Mouse (Mus musculus) intestine, embryonic 16.5 days (tissue): ENCODE data around the gene Rbpjl. TPM values are rescaled to one million over a fixed set of nuclear protein-coding genes. Genes with fewer than 3 reads are reported as not detected.

ENCODE experiments used
- ATAC-seq: fragments of 200-750 bp; cut with Nextera tagmentation; 2 replicates; pipeline ENCODE4 v1.8.0; 2017; ENCODE audit warnings: moderate TSS enrichment, moderate library complexity
- H3K27ac ChIP-seq: fragments of 300-500 bp; sonication (generic); 2 replicates; pipeline ENCODE4 v1.5.1; 2014; ENCODE audit warnings: mild to moderate bottlenecking, low read length
- H3K27me3 ChIP-seq: fragments of 300-500 bp; sonication (generic); replicated peaks from 2 replicates; pipeline ENCODE4 v1.6.1; 2014; ENCODE audit warnings: low read length, control low read depth, mixed read lengths; ENCODE audit not compliant: control insufficient read depth, insufficient read depth
- H3K36me3 ChIP-seq: fragments of 300-500 bp; sonication (generic); 2 replicates; pipeline ENCODE4 v1.6.1; 2014; ENCODE audit warnings: low read length, control low read depth; ENCODE audit not compliant: control insufficient read depth, insufficient read depth
- H3K4me1 ChIP-seq: fragments of 300-500 bp; sonication (generic); 2 replicates; pipeline ENCODE4 v1.6.1; 2014; ENCODE audit warnings: low read length, control low read depth, mixed read lengths; ENCODE audit not compliant: control insufficient read depth, insufficient read depth
- H3K4me2 ChIP-seq: fragments of 300-500 bp; sonication (generic); 2 replicates; pipeline ENCODE4 v1.6.1; 2014; ENCODE audit warnings: low read depth, low read length, control low read depth
- H3K4me3 ChIP-seq: fragments of 300-500 bp; sonication (generic); 2 replicates; pipeline ENCODE4 v1.5.1; 2014; ENCODE audit warnings: mild to moderate bottlenecking, low read length
- H3K9ac ChIP-seq: fragments of 300-500 bp; sonication (generic); 2 replicates; pipeline ENCODE4 v1.6.1; 2014; ENCODE audit warnings: low read depth, low read length
- H3K9me3 ChIP-seq: fragments of 300-500 bp; sonication (generic); 2 replicates; pipeline ENCODE4 v1.6.1; 2016; ENCODE audit warnings: low read length, control low read depth; ENCODE audit not compliant: control insufficient read depth
- WGBS: fragments of 180-500 bp; shearing (Covaris S2); extraction: QIAGEN DNeasy Blood & Tissue Kit; methylation state at CpG from one replicate; pipeline ENCODE4 v1.1.7; 2014; 5-methylcytosine and 5-hydroxymethylcytosine counted together
- polyA plus RNA-seq: library from polyadenylated mRNA; unstranded; fragments of >200 nt; fragmentation: Nextera tagmentation; extraction: Ambion mirVana; gene quantifications from 2 replicates; pipeline ENCODE4 v1.2.1, GENCODE M21; 2015

Rbpjl gene
- polyA plus RNA-seq, 1 experiment from 2014 or later = 25.1 TPM

DNA sequence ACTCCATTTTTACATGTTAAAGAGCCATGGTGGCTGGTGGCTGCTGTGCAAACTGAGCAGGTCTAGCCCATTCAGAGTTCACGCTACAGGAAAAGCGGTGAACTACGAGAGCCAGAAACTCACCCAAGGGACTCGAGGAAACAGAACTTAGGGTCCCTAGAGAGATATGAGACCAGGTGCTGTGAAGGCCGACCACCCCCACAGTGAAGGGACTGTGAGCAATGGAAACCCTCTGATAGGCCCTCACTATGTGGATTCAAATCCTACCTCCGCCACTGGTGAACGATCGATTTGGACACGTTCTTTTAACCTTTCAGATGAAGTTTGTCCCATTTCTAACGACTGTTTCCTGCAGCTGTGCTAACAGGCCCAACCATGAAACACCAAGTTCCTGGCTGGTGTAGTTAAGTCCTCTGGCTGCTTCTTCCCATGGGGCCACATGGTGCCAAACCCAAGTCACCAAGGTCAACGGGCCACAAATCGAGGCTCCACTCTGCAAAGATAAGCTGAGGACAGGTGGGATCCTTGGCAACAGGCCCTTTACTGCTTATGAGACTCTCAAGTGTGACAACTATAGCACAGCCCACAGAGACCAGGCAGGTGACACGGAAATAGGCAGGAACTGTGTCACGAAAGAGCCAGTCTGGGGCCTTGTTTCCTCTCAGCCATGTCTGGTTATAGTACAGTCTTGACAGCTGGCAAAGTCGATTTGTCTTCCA is 19.9 kb downstream of the Rbpjl start:
- 78% methylated on average over 15 of the region's 15 CpGs for WGBS
- H3K27ac ChIP-seq = peak overlapping the region; percentile 55
- no peak overlapping the region for H3K9ac ChIP-seq
- no peak overlapping the region for H3K4me2 ChIP-seq
- no peaks in the 10 kb centered on the region for H3K27me3 ChIP-seq
- peaks cover 12% of the 10 kb centered on the region for H3K36me3 ChIP-seq
- H3K4me3 ChIP-seq = no peak overlapping the region
- peak; percentile 83 for ATAC-seq
- no peaks in the 10 kb centered on the region for H3K9me3 ChIP-seq
- peaks cover 4% of the 10 kb centered on the region for H3K4me1 ChIP-seq

DNA sequence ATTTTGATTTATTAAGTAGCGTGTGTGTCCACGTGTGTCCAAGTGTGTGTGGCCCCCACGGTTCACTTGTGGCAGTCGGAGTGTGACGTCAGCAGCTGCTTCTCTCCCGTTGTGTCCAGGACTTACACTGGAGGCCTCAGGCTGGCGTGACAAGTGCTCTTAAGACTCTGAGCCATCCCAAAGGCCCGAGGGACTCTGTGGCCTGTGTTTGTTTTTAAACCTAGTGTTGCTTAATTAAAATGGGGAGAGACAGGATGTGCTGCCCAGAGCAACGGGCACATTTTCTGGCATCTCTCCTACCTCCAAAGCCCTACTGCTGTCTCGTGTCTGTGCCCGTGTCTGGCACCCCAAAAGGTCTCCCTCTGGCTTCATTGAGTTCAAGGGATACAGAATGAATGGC is 20.5 kb downstream of the Rbpjl start:
- Histone ChIP-seq H3K27me3 (no peaks in the 10 kb centered on the region), H3K4me2 (no peak overlapping the region), H3K27ac (peak overlapping the region; percentile 55), H3K4me3 (no peak overlapping the region), H3K4me1 (peaks cover 2% of the 10 kb centered on the region), H3K36me3 (peaks cover 14% of the 10 kb centered on the region), H3K9ac (no peak overlapping the region), H3K9me3 (no peaks in the 10 kb centered on the region)
- 86% methylated on average over 11 of the region's 11 CpGs for WGBS
- ATAC-seq = no peak

DNA sequence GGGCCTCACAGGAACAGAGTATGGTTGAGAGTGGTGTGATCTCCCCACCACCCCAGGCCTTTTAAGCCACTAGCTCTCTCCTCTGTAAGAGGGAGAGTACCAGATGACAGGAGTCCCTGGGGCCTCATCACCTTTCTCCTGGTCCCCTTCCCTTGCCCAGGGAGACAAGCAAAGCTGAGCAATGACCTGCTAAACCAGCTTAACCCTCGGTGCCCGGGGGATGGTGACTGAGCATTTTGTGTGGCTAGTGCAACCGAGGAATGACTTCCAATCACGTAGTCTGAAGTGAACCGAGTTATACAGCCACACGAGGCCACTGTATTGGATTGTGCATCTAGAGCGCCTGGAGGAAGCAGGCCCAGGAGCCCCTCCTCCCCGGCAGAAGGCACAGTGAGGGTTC is 21.5 kb downstream of the Rbpjl start:
- Histone ChIP-seq H3K27ac (no peak overlapping the region), H3K9ac (no peak overlapping the region), H3K27me3 (no peaks in the 10 kb centered on the region), H3K36me3 (peaks cover 19% of the 10 kb centered on the region), H3K9me3 (no peaks in the 10 kb centered on the region), H3K4me3 (no peak overlapping the region), H3K4me1 (peaks cover 6% of the 10 kb centered on the region), H3K4me2 (no peak overlapping the region)
- no peak for ATAC-seq
- WGBS = 92% methylated on average over 8 of the region's 8 CpGs

DNA sequence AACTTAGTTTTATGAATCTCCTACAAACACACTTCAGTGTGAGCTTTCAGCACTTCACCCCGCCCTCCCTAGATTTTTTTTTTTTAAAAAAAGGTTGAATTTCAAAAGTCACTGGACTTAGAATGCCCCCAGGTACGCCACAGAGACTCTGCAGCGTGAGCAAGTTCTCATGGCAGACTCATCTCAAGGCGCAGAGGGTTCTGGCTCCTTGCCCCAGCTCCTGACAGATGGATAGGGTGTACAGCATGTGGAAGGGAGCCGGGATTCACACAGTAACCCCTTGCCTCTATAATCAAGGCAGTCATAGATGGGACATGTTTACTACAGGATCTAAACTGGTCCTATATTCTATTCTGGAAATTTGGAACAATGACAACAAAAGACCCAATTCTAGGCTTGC is 22.5 kb downstream of the Rbpjl start:
- Histone ChIP-seq H3K27ac (no peak overlapping the region), H3K9ac (no peak overlapping the region), H3K9me3 (no peaks in the 10 kb centered on the region), H3K4me1 (peaks cover 12% of the 10 kb centered on the region), H3K27me3 (no peaks in the 10 kb centered on the region), H3K4me2 (no peak overlapping the region), H3K4me3 (no peak overlapping the region), H3K36me3 (peaks cover 19% of the 10 kb centered on the region)
- 88% methylated on average over 5 of the region's 5 CpGs for WGBS
- ATAC-seq = no peak

DNA sequence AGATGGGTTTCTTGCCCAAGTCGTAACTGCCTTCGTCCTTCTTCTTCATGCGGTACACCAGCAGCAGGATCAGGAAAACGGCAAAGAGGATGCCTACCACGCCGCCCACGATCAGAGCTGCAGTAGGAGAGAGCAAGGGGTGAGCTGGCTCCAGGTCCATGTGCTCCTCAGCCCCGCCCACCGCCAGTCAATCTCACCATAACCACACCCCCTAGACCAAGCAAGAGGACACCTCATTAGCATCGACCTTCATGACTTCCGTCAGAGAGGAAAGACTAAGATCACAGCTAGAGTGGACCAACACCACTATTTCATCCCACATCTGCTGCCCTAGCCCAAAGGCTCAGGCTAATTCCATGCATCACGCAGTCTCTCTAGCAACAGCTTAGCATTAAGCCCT is 23.2 kb downstream of the Rbpjl start:
- no peak overlapping the region for H3K27ac ChIP-seq
- no peak overlapping the region for H3K9ac ChIP-seq
- no peaks in the 10 kb centered on the region for H3K9me3 ChIP-seq
- H3K4me2 ChIP-seq = no peak overlapping the region
- H3K4me3 ChIP-seq = no peak overlapping the region
- no peaks in the 10 kb centered on the region for H3K27me3 ChIP-seq
- 25% methylated on average over 12 of the region's 12 CpGs for WGBS
- H3K4me1 ChIP-seq = peaks cover 20% of the 10 kb centered on the region
- 0 out of 2 replicates have a peak, but pooled peaks have one; percentile 29 for ATAC-seq
- H3K36me3 ChIP-seq = peaks cover 19% of the 10 kb centered on the region

DNA sequence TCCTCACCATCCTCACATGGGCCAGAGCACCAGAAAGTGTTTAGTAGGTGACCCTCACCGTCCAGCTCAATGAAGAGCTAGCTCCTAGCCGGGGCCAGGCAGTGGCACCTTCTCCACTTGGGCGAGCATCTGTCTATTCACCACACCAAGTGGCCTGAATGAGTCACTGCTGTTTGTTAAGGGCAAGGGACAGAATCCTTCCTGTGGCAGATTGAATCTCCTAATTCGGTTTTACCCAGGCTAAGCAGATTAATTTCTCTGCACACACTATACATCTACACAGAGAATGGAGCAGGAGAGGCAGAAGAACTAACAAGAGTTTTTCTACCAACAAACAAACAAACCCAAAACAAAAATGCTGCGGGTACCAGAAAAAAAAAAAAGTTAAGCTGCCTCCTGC is 24.0 kb downstream of the Rbpjl start:
- Histone ChIP-seq H3K4me3 (no peak overlapping the region), H3K4me1 (peaks cover 28% of the 10 kb centered on the region), H3K27me3 (no peaks in the 10 kb centered on the region), H3K9ac (no peak overlapping the region), H3K9me3 (no peaks in the 10 kb centered on the region), H3K36me3 (peaks cover 19% of the 10 kb centered on the region), H3K27ac (no peak overlapping the region), H3K4me2 (no peak overlapping the region)
- WGBS = 79% methylated on average over 5 of the region's 5 CpGs
- ATAC-seq = no peak

DNA sequence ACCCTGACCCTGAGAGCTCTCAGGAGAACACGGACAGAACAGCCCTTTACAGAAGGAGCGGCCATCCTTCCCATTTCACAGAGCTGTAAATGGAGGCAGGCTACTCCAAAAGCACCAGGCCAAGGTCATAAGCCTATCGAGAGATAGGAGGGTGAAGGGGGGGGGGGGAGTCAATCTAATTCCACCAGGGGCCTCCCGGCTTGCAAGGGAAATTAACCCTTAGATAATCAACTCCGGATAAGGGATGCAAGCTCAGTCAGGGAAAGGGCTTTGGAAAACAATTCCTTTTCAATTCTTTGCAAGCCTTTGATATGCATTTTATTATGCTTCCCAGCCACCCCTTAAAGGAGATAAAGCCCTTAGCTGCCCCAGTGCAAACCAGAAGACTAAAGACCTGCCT is 25.5 kb downstream of the Rbpjl start:
- Histone ChIP-seq H3K9me3 (no peaks in the 10 kb centered on the region), H3K4me2 (no peak overlapping the region), H3K4me1 (peaks cover 43% of the 10 kb centered on the region), H3K4me3 (no peak overlapping the region), H3K27ac (no peak overlapping the region), H3K36me3 (peaks cover 19% of the 10 kb centered on the region), H3K27me3 (no peaks in the 10 kb centered on the region), H3K9ac (0 out of 2 replicates have a peak overlapping the region, but pooled peaks have one; percentile 3)
- ATAC-seq = no peak
- 29% methylated on average over 5 of the region's 5 CpGs for WGBS

DNA sequence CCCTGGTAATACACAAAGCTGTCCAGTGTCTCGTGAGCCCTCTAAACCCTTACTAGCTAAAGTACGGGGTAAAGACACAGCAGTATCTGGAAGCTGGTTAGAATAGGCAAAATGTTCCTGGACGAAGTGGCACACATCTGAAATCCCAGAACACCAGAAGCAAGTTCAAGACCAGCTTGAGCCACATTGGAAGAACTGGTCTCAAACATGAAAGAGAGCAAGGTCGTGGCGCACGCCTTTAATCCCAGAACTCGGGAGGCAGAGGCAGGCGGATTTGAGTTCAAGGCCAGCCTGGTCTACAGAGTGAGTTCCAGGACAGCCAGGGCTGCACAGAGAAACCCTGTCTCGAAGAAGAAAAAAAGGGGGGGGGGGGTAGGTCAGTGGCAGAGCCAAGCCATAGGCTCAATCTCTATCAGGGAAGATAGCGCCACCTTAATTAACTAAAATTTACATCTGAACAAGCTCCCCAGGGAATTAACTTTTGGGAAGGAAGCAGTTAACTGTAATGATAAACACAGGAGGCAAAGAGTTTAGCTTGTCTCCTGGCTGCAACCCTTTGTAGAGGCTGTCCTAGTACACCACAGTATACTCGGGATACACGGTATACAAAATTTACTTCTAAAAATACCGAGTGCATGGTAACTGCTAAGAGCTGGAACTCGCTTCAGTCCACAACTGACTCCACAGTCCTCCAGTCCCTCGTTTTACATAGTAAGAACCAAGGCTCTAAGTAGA is 27.1 kb downstream of the Rbpjl start:
- Histone ChIP-seq H3K4me1 (peaks cover 57% of the 10 kb centered on the region), H3K4me2 (0 out of 2 replicates have a peak overlapping the region, but pooled peaks have one; percentile 2), H3K4me3 (no peak overlapping the region), H3K9ac (0 out of 2 replicates have a peak overlapping the region, but pooled peaks have one; percentile 52), H3K36me3 (peaks cover 11% of the 10 kb centered on the region), H3K9me3 (no peaks in the 10 kb centered on the region), H3K27me3 (no peaks in the 10 kb centered on the region), H3K27ac (peak overlapping the region; percentile 64)
- 53% methylated on average over 15 of the region's 15 CpGs for WGBS
- no peak for ATAC-seq

DNA sequence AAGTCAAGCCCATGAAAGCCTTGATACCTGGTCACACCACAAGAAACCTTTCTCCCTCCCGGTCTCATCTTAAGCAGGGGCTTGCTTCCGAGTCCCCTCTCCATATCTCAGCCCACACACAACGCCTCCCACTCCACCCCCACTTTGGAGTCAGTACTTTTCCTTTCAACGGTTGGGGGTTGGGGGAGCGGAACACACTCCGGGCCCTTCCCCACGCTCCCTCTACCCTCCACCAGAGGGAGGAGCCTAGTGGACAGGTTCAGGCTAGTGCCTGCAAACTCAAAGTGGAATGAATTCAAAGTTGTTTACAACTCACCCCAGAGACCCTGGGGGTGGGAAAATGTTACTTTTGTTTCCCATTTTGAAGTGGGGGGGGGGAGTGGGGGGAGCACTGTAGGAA is 27.8 kb downstream of the Rbpjl start:
- Histone ChIP-seq H3K4me2 (peak overlapping the region; percentile 2; the same call in 1 of the 2 replicates), H3K4me3 (no peak overlapping the region), H3K36me3 (peaks cover 11% of the 10 kb centered on the region), H3K9me3 (no peaks in the 10 kb centered on the region), H3K27me3 (no peaks in the 10 kb centered on the region), H3K27ac (peak overlapping the region; percentile 64), H3K9ac (peak overlapping the region; percentile 52; the same call in 1 of the 2 replicates), H3K4me1 (peaks cover 64% of the 10 kb centered on the region)
- WGBS = 11% methylated on average over 7 of the region's 7 CpGs
- no peak for ATAC-seq
